Mouse (Mus musculus) forebrain, postnatal 0 days (tissue): ENCODE results near the gene Fbxo10. TPM values are rescaled to one million over a fixed set of nuclear protein-coding genes. Genes with fewer than 3 reads are reported as not detected.
"Not testable (repeated sequence)": the region's sequence is repeated elsewhere in the genome, so short reads cannot be mapped to it uniquely, and the experiment has no call there.

ENCODE experiments used
- ATAC-seq: fragments of 200-750 bp; cut with Nextera tagmentation; 2 replicates; pipeline ENCODE4 v1.8.0; 2017; ENCODE audit warnings: mild to moderate bottlenecking, moderate library complexity
- DNase-seq: peaks from one replicate; pipeline ENCODE4 v3.0.0-alpha.2; 2015
- H3K27ac ChIP-seq: fragments of 300-500 bp; sonication (generic); 2 replicates; pipeline ENCODE4 v1.5.1; 2014; ENCODE audit warnings: low read depth, mild to moderate bottlenecking, antibody characterized with exemption, low read length, moderate library complexity, mixed read lengths
- H3K27me3 ChIP-seq: fragments of 300-500 bp; sonication (generic); 2 replicates; pipeline ENCODE4 v1.6.1; 2014; ENCODE audit warnings: mild to moderate bottlenecking, low read length, mixed read lengths; ENCODE audit not compliant: insufficient read depth
- H3K36me3 ChIP-seq: fragments of 300-500 bp; sonication (generic); 2 replicates; pipeline ENCODE4 v1.6.1; 2014; ENCODE audit warnings: mild to moderate bottlenecking, moderate library complexity; ENCODE audit not compliant: insufficient read depth
- H3K4me1 ChIP-seq: fragments of 300-500 bp; sonication (generic); 2 replicates; pipeline ENCODE4 v1.6.1; 2014; ENCODE audit warnings: antibody characterized with exemption; ENCODE audit not compliant: insufficient read depth
- H3K4me2 ChIP-seq: fragments of 300-500 bp; sonication (generic); 2 replicates; pipeline ENCODE4 v1.6.1; 2014; ENCODE audit warnings: low read depth, mild to moderate bottlenecking, moderate library complexity
- H3K4me3 ChIP-seq: fragments of 300-500 bp; sonication (generic); 2 replicates; pipeline ENCODE4 v1.5.1; 2014; ENCODE audit warnings: low read depth, low read length, mixed read lengths
- H3K9ac ChIP-seq: fragments of 300-500 bp; sonication (generic); 2 replicates; pipeline ENCODE4 v1.6.1; 2014; ENCODE audit warnings: mild to moderate bottlenecking
- H3K9me3 ChIP-seq: fragments of 300-500 bp; sonication (generic); 2 replicates; pipeline ENCODE4 v1.6.1; 2016; ENCODE audit warnings: low read length
- CTCF ChIP-seq: sonication (generic); IDR thresholded peaks from 2 replicates; pipeline ENCODE4 v1.5.1; 2016; ENCODE audit warnings: antibody characterized with exemption, control low read depth, low read depth
- WGBS: fragments of 180-500 bp; shearing (Covaris S2); extraction: QIAGEN DNeasy Blood & Tissue Kit; methylation state at CpG from one replicate; pipeline ENCODE4 v1.1.7; 2014; 5-methylcytosine and 5-hydroxymethylcytosine counted together
- polyA plus RNA-seq: library from polyadenylated mRNA; unstranded; fragments of >200 nt; fragmentation: Nextera tagmentation; extraction: Ambion mirVana; gene quantifications from 2 replicates; pipeline ENCODE4 v1.2.1, GENCODE M21; 2015
- total RNA-seq: library from RNA; depleted of rRNA; stranded (reverse); fragments of >200 nt; gene quantifications from 2 replicates; pipeline ENCODE4 v1.2.3, GENCODE M21; 2014

Fbxo10 gene
- total and polyA plus RNA-seq, 2 experiments from 2014 or later, result 13.5 to 28.8 TPM

DNA sequence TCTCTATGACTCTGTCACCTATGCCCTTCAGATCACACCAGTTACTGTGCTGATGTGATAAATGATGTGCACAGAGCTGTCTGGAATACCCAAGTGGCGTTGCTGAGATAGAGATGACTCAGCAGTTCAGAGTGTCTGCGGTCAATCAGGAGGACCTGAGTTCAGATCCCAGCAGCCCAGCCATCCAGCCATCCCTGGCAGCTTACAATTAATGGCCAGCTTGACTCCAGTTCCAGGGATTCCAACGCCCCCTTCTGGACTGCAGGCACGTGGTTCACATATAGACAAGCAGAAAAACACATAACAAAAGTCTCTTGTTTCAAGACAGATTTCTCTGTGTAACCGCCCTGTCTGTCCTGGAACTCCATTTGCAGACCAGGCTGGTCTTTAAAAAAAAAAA, 22.0 kb upstream of the Fbxo10 start:
- Histone ChIP-seq H3K9me3 (no peaks in the 10 kb centered on the region), H3K27ac (no peak overlapping the region), H3K4me3 (no peak overlapping the region), H3K4me2 (no peak overlapping the region), H3K4me1 (peaks cover 10% of the 10 kb centered on the region), H3K36me3 (peaks cover 26% of the 10 kb centered on the region; the same call in 1 of the 2 replicates), H3K27me3 (no peaks in the 10 kb centered on the region), H3K9ac (no peak overlapping the region)
- no peak for ATAC-seq
- no peak for DNase-seq
- TF ChIP-seq CTCF, result no peak
- 73% methylated on average over 5 of the region's 5 CpGs for WGBS

DNA sequence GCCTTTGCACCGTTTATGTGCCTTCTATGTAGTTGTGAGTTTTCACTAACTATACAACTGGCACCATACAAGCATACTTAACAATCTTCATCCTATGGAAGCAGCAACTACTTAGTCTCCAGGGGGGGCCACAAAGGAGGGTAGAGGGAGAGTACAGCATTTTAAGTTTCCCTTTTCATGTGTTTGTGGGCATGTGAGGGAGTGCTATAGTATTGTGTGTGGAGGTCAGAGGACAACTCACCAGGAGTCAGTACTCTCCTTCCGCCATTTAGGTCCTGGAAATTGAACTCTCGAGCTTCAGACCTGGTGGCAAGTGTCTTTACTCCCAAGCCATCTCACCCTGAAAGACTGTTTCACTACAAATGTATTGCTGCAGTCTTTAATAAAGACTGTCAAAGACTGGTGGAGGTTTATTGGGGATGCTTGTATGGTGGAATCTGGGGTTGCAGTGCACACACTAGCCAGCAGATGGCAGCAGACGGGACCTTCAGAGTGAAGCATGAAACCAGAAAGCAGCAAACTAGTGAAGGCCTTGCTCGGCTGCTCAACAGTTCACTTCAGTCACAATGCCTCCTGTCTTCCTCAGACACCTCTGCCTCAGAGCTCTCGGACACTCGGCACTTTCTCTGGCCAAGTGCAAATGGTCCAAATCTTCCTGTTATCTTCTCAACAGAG, 12.9 kb upstream of the Fbxo10 start:
- TF ChIP-seq CTCF, result peak; percentile 97
- Histone ChIP-seq H3K4me3 (no peak overlapping the region), H3K27me3 (no peaks in the 10 kb centered on the region), H3K4me1 (no peaks in the 10 kb centered on the region), H3K36me3 (peaks cover 4% of the 10 kb centered on the region; the same call in 1 of the 2 replicates), H3K27ac (no peak overlapping the region), H3K9ac (no peak overlapping the region), H3K4me2 (no peak overlapping the region), H3K9me3 (no peaks in the 10 kb centered on the region)
- WGBS, result 23% methylated on average over 7 of the region's 7 CpGs
- DNase-seq, result peak; percentile 90
- peak; percentile 67; the same call in 1 of the 2 replicates for ATAC-seq

DNA sequence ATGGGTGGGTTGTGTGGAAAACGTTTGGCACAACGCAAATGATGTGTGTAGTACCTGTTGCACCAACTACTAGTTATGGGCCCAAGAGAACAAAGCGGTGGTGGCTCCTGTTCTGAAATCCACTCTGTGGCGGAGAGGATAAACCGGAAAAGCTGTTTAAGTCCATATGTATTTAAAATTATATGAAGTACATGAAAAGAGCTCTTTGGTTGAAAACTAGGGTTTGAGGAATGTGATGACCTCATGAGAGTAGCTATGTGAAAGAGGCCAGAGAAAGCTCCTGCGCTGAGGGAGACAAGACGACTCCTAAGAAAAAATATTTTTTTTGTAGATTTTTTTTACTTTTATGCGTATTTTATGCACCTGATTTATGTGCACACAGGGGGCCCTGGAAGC, 489 bp upstream of the Fbxo10 start:
- Histone ChIP-seq H3K27me3 (no peaks in the 10 kb centered on the region), H3K36me3 (no peaks in the 10 kb centered on the region), H3K9ac (peak overlapping the region; percentile 92), H3K4me1 (peaks cover 12% of the 10 kb centered on the region; the same call in 1 of the 2 replicates), H3K4me3 (peak overlapping the region; percentile 92), H3K27ac (peak overlapping the region; percentile 92), H3K4me2 (peak overlapping the region; percentile 65), H3K9me3 (no peaks in the 10 kb centered on the region)
- WGBS, result 37% methylated on average over 8 of the region's 8 CpGs
- ATAC-seq, result no peak; the same call in 1 of the 2 replicates
- no peak for DNase-seq
- no peak for TF ChIP-seq CTCF

DNA sequence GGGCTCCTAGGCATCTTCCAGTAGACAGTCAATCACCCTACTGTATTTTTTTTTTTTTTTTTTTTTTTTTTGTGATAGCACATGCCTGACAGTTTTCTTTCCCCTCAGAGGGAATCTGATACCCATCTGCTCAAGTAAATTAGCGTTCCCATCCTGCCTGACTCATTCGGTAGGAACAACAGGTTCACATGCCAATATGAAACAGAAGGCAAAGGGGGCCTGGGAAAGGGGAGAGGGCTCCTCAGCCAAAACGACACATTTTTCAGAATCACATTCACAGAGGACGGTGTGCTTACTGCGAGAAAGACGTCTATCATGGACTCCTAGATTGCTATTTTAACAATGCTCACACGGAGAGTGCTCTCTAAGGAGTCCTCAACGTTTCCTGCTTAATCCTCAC, 917 bp downstream of the Fbxo10 start:
- H3K4me3 ChIP-seq, result peak overlapping the region; percentile 92
- H3K27me3 ChIP-seq, result no peaks in the 10 kb centered on the region
- peaks cover 12% of the 10 kb centered on the region; the same call in 1 of the 2 replicates for H3K4me1 ChIP-seq
- peak overlapping the region; percentile 92 for H3K9ac ChIP-seq
- DNase-seq (peak; percentile 80), ATAC-seq (peak; percentile 57)
- H3K36me3 ChIP-seq, result peaks cover 4% of the 10 kb centered on the region; the same call in 1 of the 2 replicates
- WGBS, result under 1% methylated on average over 8 of the region's 8 CpGs
- TF ChIP-seq CTCF, result no peak
- peak overlapping the region; percentile 92 for H3K27ac ChIP-seq
- H3K9me3 ChIP-seq, result no peaks in the 10 kb centered on the region
- H3K4me2 ChIP-seq, result peak overlapping the region; percentile 65

DNA sequence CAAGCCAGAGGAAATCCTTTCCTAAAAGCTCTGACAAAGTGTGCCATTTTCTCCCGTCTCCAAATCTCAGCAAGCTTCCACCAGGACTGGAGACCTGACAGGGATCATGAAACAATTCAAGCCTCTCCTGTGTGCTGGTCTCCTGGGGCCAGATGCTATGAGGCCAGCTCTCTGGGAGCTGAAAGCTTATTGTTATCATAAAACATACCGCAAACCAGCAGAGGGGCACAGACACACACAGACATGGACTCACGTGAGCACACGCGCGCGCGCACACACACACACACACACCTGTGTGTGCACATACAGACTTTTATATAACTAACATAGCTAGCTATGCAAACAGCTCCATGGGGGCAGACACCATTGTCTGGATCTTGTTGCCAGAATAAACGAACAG, 1.5 kb downstream of the Fbxo10 start:
- H3K4me2 ChIP-seq, result peak overlapping the region; percentile 65
- no peaks in the 10 kb centered on the region for H3K9me3 ChIP-seq
- 58% methylated on average over 9 of the region's 9 CpGs for WGBS
- H3K36me3 ChIP-seq, result peaks cover 5% of the 10 kb centered on the region; the same call in 1 of the 2 replicates
- peak overlapping the region; percentile 92 for H3K9ac ChIP-seq
- H3K4me3 ChIP-seq, result peak overlapping the region; percentile 92
- no peaks in the 10 kb centered on the region for H3K27me3 ChIP-seq
- ATAC-seq (peak; percentile 1; the same call in 1 of the 2 replicates), DNase-seq (peak; percentile 65)
- H3K27ac ChIP-seq, result peak overlapping the region; percentile 92
- TF ChIP-seq CTCF, result no peak; the same call in 1 of the 2 replicates
- H3K4me1 ChIP-seq, result peaks cover 12% of the 10 kb centered on the region; the same call in 1 of the 2 replicates

DNA sequence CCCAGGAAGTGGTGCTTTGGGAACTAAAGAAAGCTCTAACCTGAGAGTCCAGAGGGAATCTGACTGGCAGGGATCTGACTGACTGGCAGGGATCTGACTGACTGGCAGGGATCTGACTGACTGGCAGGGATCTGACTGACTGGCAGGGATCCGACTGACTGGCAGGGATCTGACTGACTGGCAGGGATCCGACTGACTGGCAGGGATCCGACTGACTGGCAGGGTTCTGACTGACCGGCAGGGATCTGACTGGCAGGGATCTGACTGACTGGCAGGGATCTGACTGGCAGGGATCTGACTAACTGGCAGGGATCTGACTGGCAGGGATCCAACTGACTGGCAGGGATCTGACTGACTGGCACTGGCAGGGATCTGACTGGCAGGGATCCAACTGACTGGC, 3.4 kb downstream of the Fbxo10 start:
- 63% methylated on average over 4 of the region's 4 CpGs for WGBS
- DNase-seq, H3K9ac ChIP-seq, H3K4me2 ChIP-seq, H3K4me3 ChIP-seq, H3K27me3 ChIP-seq, ATAC-seq, H3K27ac ChIP-seq, H3K36me3 ChIP-seq, H3K9me3 ChIP-seq: not testable (repeated sequence)
- peaks cover 12% of the 10 kb centered on the region; the same call in 1 of the 2 replicates for H3K4me1 ChIP-seq

DNA sequence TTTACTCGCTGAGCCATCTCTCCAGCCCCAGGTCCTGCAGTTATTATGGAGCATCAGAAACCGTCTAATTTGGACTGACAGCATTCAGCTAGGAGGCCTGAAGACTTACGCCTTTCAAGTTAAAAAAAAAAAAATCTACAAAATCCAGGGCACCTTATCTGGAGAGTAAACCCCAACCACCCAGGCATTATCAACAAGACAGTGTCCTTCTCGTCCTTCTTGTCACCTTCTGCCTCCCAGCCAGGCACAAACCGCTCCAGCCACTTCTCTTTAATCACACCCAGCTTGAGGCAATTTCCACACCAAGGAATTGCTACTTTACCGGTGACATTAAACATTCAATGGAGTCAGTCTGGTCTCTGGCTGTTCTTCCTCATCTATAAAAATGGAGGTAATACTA, 10.9 kb downstream of the Fbxo10 start:
- no peaks in the 10 kb centered on the region for H3K4me1 ChIP-seq
- no peaks in the 10 kb centered on the region for H3K9me3 ChIP-seq
- no peak overlapping the region for H3K27ac ChIP-seq
- no peaks in the 10 kb centered on the region for H3K27me3 ChIP-seq
- no peak for TF ChIP-seq CTCF
- H3K36me3 ChIP-seq, result 0 out of 2 replicates have a peak, but pooled peaks cover under 1% of the 10 kb centered on the region
- H3K4me3 ChIP-seq, result no peak overlapping the region
- no peak overlapping the region for H3K9ac ChIP-seq
- 86% methylated on average over 6 of the region's 6 CpGs for WGBS
- DNase-seq (no peak), ATAC-seq (no peak)
- no peak overlapping the region for H3K4me2 ChIP-seq
